Mouse (Mus musculus) naive thymus-derived CD4-positive, alpha-beta T cell, adult 2 months (primary cell): ENCODE results near the gene Cavin4.

Experiments
- DNase-seq: peaks from one replicate; pipeline ENCODE4 v3.0.0-alpha.2; 2011; ENCODE audit warnings: low read depth

The Cavin4 gene

GRCm38 (mm10) chr4:48663271-48663670 lies at the start of gene Cavin4:
Cavin4 (plus strand) TSS chr4:48663514.
- no peak for DNase-seq

- DNase-seq, result no peak
Observed at GRCm38 (mm10) chr4:48615483-48615882, 47.8 kb upstream of the Cavin4 start.

DNA sequence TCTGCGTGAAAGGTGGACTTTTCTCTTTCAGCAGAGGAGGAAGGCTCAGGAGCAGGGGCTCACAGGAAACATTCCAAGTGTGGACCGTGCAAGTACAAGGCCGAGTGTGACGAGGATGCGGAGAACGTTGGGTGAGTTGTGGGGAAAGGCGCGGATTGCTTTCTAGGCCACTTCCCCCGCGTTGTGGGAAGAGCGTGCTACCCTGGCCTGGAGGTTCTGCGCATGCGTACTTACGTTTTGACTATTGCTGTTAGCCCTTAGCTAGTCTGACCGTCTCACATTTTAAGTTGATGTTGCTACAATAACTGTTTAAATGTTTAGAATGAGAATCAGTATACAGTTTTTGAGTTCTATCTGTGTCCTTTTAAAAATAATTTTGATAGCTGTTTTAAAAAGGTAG lies 46.1 kb upstream of the Cavin4 start:
- DNase-seq, result no peak

DNA sequence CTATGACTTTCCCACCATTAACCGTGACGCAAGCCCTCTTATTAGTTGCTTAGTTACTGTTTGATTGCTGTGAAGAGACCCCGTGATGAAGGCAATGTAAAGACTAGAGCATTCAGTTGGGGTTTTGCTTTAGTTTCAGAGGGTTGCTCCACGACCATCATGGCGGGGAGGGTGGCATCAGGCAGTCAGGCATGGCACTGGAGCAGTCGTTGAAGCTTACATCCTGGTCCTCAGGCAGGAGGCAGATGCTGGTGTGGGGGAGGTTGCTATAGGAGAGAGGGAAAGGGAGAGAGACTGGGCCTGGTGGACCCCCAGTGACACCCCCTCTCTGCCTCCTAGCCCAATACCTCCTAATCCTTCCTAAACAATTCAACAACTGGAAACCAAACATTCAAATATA lies 43.2 kb upstream of the Cavin4 start:
- no peak for DNase-seq

GRCm38 (mm10) chr4:48622246-48622645 lies 41.1 kb upstream of the Cavin4 start:
- no peak for DNase-seq

- DNase-seq, result no peak
Observed at GRCm38 (mm10) chr4:48622946-48623345, 40.4 kb upstream of the Cavin4 start.

DNA sequence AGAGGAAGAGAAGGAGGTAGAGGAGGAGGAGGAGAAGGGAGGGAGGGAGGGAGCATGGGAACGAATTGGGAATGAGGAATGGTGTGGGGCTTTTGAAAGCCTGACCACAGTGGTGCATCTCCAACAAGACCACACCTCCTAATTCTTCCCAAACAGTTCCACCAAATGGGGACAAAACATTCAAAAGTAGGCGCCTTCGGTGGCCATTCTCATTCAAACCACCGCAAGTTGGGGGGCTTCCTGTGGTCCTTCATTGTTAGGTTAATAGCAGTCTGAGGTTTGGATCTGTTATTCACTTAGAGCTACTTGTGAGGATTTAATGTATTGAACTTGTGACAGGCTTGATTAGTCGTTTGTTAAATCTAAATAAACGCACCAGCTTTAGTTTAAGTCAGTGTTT lies 38.4 kb upstream of the Cavin4 start:
- no peak for DNase-seq

- DNase-seq, result no peak
Observed at GRCm38 (mm10) chr4:48625836-48626235, 37.5 kb upstream of the Cavin4 start.

DNA sequence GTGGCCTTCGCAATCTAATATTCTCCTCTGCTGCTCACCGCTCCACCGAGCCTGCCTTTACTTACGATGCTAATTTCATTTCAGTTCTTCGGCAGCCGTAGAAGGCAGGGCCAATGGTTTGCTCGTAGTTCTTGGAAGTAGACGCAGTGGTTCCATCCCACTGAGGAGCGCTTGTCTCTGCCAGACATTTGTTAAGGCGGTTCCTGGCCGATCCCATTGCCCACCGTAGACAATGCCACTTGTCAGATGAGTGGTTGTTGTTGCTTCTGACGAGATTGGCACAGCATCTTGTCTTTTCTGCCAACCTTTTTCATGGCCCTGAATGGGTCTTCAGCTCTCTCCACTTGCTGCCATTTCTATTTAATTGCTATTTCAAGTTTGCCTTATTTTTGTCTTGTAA lies 33.9 kb upstream of the Cavin4 start:
- DNase-seq, result no peak

DNA sequence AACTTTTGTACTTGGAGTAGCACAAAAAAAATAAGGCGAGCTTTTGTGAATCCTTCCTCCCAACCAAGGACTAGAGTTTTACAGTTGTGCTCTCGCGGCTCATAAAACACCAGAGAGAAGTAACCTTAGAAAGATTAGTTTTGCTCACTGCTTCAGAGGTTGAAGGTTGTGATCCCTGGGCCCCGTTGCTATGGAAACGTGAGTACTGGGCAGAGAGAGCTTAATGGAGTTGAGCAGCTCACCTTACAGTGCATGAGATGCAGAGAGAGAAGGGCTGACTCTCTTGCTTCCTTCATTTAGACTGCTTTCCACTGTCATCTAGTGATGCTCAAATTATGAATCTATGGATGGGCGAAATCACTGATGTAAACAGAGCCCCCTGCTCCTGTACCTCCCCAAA lies 29.8 kb upstream of the Cavin4 start:
- no peak for DNase-seq

GRCm38 (mm10) chr4:48634058-48634457 lies 29.3 kb upstream of the Cavin4 start:
- DNase-seq, result no peak

- DNase-seq, result no peak
Observed at GRCm38 (mm10) chr4:48636831-48637230, 26.5 kb upstream of the Cavin4 start.

GRCm38 (mm10) chr4:48638132-48638531 lies 25.2 kb upstream of the Cavin4 start:
- DNase-seq, result no peak

GRCm38 (mm10) chr4:48639503-48639902 lies 23.8 kb upstream of the Cavin4 start:
- DNase-seq, result no peak

DNA sequence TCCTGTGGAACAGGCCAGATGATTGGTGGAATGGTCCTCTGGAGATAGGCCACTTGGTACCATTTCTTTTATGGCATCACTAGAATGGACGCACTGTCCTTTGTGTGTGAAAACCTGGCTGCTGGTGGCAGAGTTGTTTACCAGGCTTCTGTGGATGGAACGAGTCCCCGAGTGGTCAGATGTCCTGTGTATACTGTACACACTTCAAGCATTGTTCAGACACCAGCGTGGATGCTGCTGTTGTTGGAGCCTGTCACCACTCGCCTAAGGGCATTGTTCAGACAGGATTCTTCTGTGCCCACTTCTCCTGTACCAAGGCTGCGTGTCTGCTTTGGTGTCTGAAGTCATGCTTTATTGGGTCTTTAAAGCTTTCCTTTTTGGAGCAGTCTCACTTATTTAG lies 19.5 kb upstream of the Cavin4 start:
- DNase-seq, result no peak

GRCm38 (mm10) chr4:48646143-48646542 lies 17.2 kb upstream of the Cavin4 start:
- DNase-seq, result no peak

DNA sequence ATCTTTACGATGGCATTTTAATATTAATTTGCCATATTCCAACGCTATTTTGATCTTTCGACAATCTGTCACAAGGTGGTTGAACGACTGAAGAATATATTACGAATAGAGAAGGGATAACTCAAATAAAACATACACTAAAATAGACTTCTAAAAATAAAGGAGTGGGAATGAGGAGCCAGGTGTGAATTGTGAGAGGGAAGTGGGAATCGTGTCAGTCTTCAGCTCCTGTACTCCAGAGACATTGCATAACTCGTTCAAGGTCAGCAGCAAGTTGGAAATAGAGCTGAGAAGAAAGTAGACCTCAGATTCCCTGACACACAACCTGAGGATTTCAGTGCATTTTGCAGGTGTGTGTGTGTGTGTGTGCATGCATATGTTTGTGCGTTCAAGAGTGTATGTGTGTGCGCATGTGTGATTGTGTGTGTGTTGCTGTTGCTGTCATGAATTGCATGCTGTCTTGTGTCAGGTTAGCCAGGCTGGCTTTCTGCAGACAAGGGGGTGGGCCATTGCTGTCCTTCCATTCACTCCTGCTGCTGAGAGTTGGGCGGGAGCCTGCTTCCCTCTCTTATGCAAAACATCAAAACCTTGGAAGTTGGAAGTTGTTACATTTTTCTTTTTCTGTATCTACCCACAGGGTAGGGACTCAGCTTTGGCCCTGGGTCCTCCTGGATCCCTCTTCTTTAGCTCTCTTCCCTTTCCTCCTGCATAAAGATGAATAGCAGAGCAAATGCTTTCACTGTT lies 12.5 kb upstream of the Cavin4 start:
- DNase-seq, result no peak

DNA sequence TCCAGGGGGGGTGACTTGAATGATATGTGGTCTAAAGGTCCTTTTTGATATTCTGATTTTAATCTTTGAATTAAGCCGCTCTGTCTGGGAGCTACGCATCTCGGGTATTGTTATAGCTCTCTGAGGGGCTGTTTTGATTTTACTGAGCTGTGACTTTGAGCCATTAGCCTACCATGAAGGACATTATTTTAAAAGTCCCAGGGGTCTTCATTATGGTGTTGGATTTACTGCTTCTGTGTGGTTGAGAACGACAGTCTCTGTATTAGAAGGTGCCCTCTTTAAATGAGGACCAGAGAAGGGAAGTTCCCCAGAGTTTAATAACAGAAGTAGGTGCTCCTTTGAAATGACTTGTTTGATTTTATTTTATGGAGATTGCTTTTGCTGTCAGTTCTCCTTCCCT lies 9.2 kb upstream of the Cavin4 start:
- DNase-seq, result no peak

- DNase-seq, result no peak
Observed at GRCm38 (mm10) chr4:48656530-48656929, 6.8 kb upstream of the Cavin4 start.

- DNase-seq, result no peak
Observed at GRCm38 (mm10) chr4:48660144-48660543, 3.2 kb upstream of the Cavin4 start.

DNA sequence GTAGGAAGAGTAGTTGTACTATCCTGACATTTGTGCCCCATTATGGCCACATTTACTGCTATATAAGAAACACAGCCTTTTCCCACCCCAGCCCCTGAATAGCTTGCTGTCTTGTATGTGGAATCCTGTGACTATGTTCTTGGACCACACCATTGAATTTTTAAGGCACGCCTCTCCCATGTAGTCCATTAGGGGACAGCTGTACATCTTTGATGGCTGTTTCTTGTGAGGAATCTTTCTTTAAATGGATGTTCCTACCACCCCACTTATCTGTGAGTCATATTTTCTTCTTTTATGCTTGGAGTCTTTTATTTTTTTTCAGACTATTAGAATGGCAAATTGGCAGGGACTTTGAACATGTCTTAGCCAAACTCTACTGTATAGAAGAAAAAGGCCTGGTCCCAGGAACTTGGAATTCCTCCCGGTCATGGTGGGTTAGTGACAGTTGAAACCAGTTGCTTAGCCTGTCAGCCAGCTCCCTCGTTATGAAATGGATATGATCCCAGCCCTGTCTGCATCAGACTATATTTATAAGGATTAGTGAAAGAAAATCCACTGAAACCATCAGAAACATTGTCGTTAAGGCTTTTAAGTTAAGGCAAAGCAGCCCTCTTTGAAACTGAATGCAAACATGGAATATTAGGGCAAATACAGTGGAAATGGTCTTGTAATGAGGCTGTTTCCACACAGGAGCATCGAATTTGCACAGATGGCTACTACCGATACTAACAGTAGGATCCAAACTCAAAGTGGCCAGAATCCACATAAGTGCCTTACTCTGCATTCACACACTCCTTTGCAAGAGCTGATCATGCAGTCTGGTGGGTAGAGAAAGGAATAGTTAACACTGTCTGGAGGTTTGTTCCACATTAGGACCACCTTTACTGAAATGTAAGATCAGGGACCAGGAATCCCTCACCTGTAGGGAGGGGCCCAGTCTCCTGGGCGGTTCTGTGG lies 2.4 kb upstream of the Cavin4 start:
- no peak for DNase-seq

GRCm38 (mm10) chr4:48664021-48664420 lies 707 bp downstream of the Cavin4 start:
- no peak for DNase-seq

GRCm38 (mm10) chr4:48667279-48667678 lies 4.0 kb downstream of the Cavin4 start:
- DNase-seq, result no peak
